Mouse (Mus musculus): Measurements from ENCODE around the gene Crim1. TPM values are rescaled to one million over a fixed set of nuclear protein-coding genes. Genes with fewer than 3 reads are reported as not detected.

The Crim1 gene
- polyA plus RNA-seq, 1 experiment, result 36.1 TPM

DNA sequence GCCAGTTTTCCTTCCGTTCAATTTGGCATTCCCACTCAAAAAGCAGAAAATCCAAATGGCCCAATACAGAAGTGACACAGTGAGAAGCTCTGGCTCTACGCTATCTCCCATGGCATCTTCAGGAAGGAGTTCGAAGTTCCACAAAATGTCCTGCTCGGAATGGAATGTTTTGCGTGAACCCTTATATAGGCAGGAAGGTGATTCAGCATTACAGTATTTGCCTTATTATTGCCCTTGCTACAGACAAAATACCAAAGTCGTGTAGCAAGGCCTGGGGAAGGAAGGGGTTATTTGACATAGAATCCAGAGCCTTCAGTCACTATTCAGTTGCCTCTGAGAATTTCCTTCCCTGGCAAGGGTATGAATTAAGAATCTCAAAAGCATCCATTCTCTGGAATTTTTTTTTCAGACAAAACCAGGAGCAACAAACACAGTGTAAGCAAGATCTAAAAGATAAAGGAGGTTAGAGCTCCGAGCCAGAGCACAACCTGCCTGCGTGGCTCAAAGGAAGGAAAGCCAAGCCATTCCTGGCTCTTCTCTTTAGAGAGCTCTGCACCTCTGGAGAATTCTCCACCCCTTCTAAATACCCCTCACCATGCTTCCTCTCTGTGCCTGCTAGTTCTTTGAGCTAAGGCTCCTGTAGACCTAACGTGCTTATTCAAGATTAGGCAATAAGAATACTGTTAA is 192.5 kb downstream of the Crim1 start:
- peaks cover 15% of the 10 kb centered on the region for H3K36me3 ChIP-seq (ENCODE audit: control insufficient read depth, insufficient read depth, low read length)
- peaks cover 6% of the 10 kb centered on the region; the same call in 1 of the 2 replicates for H3K4me1 ChIP-seq (ENCODE audit: control insufficient read depth, insufficient read depth, insufficient read length, low read length)
- 78% methylated on average over 9 of the region's 9 CpGs for WGBS
- no peak overlapping the region for H3K27ac ChIP-seq (ENCODE audit: insufficient read depth, low read depth, low read length)
- no peaks in the 10 kb centered on the region for H3K27me3 ChIP-seq (ENCODE audit: control insufficient read depth, insufficient read depth, low read length)
- H3K4me3 ChIP-seq (ENCODE audit: low read depth, low read length), result no peak overlapping the region
- TF ChIP-seq CTCF (IDR thresholded peaks at IDR 0.05; ENCODE audit: extremely low read depth, insufficient read length, insufficient replicate concordance, low read depth, low read length) (no peak), POLR2A (IDR thresholded peaks at IDR 0.05; ENCODE audit: low read depth, low read length) (no peak)

- WGBS, result 50% methylated on average over 12 of the region's 12 CpGs
- no peaks in the 10 kb centered on the region for H3K27me3 ChIP-seq (ENCODE audit: control insufficient read depth, insufficient read depth, low read length)
- H3K36me3 ChIP-seq (ENCODE audit: control insufficient read depth, insufficient read depth, low read length), result peaks cover 28% of the 10 kb centered on the region
- peak overlapping the region; percentile 93 for H3K27ac ChIP-seq (ENCODE audit: insufficient read depth, low read depth, low read length)
- TF ChIP-seq POLR2A (IDR thresholded peaks at IDR 0.05; ENCODE audit: low read depth, low read length) (no peak), CTCF (IDR thresholded peaks at IDR 0.05; ENCODE audit: extremely low read depth, insufficient read length, insufficient replicate concordance, low read depth, low read length) (no peak)
- H3K4me3 ChIP-seq (ENCODE audit: low read depth, low read length), result no peak overlapping the region
- peaks cover 28% of the 10 kb centered on the region for H3K4me1 ChIP-seq (ENCODE audit: control insufficient read depth, insufficient read depth, insufficient read length, low read length)
These were observed 200.2 kb downstream of the Crim1 start for GRCm38 (mm10) chr17:78400130-78400840.

DNA sequence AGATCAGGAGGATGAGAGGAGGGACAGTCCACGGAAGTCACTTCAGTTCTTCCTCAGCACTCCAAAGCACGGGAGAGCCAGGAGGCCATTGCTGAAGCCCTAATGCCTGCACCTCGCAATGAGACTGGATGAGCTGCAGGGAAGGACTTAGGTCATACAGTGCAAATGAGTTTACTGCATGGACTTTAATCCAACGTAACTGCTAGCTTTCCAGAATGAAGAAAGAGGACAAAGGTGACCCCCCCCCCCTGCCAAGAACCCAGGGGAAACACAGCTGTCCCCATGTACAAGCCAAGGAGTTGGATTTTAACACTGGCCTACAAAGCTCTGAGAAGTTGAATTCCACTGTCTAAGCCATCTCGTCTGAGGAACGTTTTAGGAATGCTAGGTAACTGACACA is 201.3 kb downstream of the Crim1 start:
- H3K27me3 ChIP-seq (ENCODE audit: control insufficient read depth, insufficient read depth, low read length), result no peaks in the 10 kb centered on the region
- no peak overlapping the region for H3K4me3 ChIP-seq (ENCODE audit: low read depth, low read length)
- peaks cover 32% of the 10 kb centered on the region for H3K4me1 ChIP-seq (ENCODE audit: control insufficient read depth, insufficient read depth, insufficient read length, low read length)
- TF ChIP-seq POLR2A (IDR thresholded peaks at IDR 0.05; ENCODE audit: low read depth, low read length), result no peak
- no peak for TF ChIP-seq CTCF (IDR thresholded peaks at IDR 0.05; ENCODE audit: extremely low read depth, insufficient read length, insufficient replicate concordance, low read depth, low read length)
- H3K36me3 ChIP-seq (ENCODE audit: control insufficient read depth, insufficient read depth, low read length), result peaks cover 26% of the 10 kb centered on the region
- peak overlapping the region; percentile 93 for H3K27ac ChIP-seq (ENCODE audit: insufficient read depth, low read depth, low read length)
- WGBS, result 28% methylated on average over 6 of the region's 6 CpGs

GRCm38 (mm10) chr17:78401713-78402112 is 201.7 kb downstream of the Crim1 start:
- Histone ChIP-seq H3K4me3 (ENCODE audit: low read depth, low read length) (no peak overlapping the region), H3K36me3 (ENCODE audit: control insufficient read depth, insufficient read depth, low read length) (peaks cover 26% of the 10 kb centered on the region), H3K4me1 (ENCODE audit: control insufficient read depth, insufficient read depth, insufficient read length, low read length) (peaks cover 32% of the 10 kb centered on the region), H3K27ac (ENCODE audit: insufficient read depth, low read depth, low read length) (peak overlapping the region; percentile 93), H3K27me3 (ENCODE audit: control insufficient read depth, insufficient read depth, low read length) (no peaks in the 10 kb centered on the region)
- WGBS, result 18% methylated on average over 4 of the region's 4 CpGs
- TF ChIP-seq POLR2A (IDR thresholded peaks at IDR 0.05; ENCODE audit: low read depth, low read length), result no peak
- no peak for TF ChIP-seq CTCF (IDR thresholded peaks at IDR 0.05; ENCODE audit: extremely low read depth, insufficient read length, insufficient replicate concordance, low read depth, low read length)

DNA sequence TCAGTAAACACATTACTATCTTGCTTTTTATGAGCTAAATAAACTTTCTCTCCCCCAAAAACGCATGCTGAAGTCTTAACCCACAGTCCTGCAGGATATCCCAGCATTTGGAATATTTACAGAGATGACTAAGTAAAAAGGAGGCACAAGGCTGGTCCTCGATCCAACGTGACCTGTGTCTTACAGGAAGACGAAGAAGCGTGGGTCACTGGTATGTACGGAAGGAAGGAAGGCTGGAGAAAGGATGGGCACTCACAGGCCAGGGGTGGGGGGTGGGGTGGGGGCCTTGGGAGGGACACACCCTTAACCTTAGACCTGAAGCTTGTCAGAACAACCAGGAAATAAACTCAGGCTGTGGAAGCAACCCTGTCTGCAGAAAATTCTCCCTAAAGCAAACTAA is 202.1 kb downstream of the Crim1 start:
- H3K36me3 ChIP-seq (ENCODE audit: control insufficient read depth, insufficient read depth, low read length), result peaks cover 26% of the 10 kb centered on the region
- WGBS, result 31% methylated on average over 6 of the region's 6 CpGs

DNA sequence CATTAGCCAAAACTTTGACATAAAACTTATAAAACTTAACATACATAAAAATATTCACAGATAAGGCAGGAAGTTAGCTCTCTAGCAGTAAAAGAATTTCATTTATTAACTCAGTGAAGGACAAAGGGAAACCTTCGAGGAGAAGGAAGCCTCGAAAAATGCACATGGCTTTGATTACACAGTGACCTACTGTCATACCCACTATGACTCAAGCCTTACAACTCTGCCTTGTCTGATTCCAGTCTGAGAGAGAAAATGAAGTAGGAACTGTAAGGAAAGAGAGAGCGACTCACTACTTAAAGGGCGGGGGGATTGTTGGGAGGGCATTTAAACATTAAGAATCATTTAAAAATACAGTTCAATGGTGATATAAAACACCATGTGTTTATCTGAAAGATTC is 203.2 kb downstream of the Crim1 start:
- Histone ChIP-seq H3K4me3 (ENCODE audit: low read depth, low read length) (no peak overlapping the region), H3K36me3 (ENCODE audit: control insufficient read depth, insufficient read depth, low read length) (peaks cover 25% of the 10 kb centered on the region), H3K4me1 (ENCODE audit: control insufficient read depth, insufficient read depth, insufficient read length, low read length) (peaks cover 37% of the 10 kb centered on the region), H3K27me3 (ENCODE audit: control insufficient read depth, insufficient read depth, low read length) (no peaks in the 10 kb centered on the region), H3K27ac (ENCODE audit: insufficient read depth, low read depth, low read length) (0 out of 2 replicates have a peak overlapping the region, but pooled peaks have one; percentile 37)
- TF ChIP-seq CTCF (IDR thresholded peaks at IDR 0.05; ENCODE audit: extremely low read depth, insufficient read length, insufficient replicate concordance, low read depth, low read length) (no peak), POLR2A (IDR thresholded peaks at IDR 0.05; ENCODE audit: low read depth, low read length) (no peak)
- 66% methylated on average over 4 of the region's 4 CpGs for WGBS

More for the DNA sequence above, 202.1 kb downstream of the Crim1 start:
- TF ChIP-seq POLR2A (IDR thresholded peaks at IDR 0.05; ENCODE audit: low read depth, low read length) (no peak), CTCF (IDR thresholded peaks at IDR 0.05; ENCODE audit: extremely low read depth, insufficient read length, insufficient replicate concordance, low read depth, low read length) (no peak)
- H3K27ac ChIP-seq (ENCODE audit: insufficient read depth, low read depth, low read length), result peak overlapping the region; percentile 93
- peaks cover 35% of the 10 kb centered on the region for H3K4me1 ChIP-seq (ENCODE audit: control insufficient read depth, insufficient read depth, insufficient read length, low read length)
- H3K4me3 ChIP-seq (ENCODE audit: low read depth, low read length), result no peak overlapping the region
- H3K27me3 ChIP-seq (ENCODE audit: control insufficient read depth, insufficient read depth, low read length), result no peaks in the 10 kb centered on the region

- peaks cover 23% of the 10 kb centered on the region for H3K36me3 ChIP-seq (ENCODE audit: control insufficient read depth, insufficient read depth, low read length)
- H3K27ac ChIP-seq (ENCODE audit: insufficient read depth, low read depth, low read length), result 0 out of 2 replicates have a peak overlapping the region, but pooled peaks have one; percentile 37
- no peaks in the 10 kb centered on the region for H3K27me3 ChIP-seq (ENCODE audit: control insufficient read depth, insufficient read depth, low read length)
- no peak for TF ChIP-seq CTCF (IDR thresholded peaks at IDR 0.05; ENCODE audit: extremely low read depth, insufficient read length, insufficient replicate concordance, low read depth, low read length)
- TF ChIP-seq POLR2A (IDR thresholded peaks at IDR 0.05; ENCODE audit: low read depth, low read length), result no peak
- WGBS, result 73% methylated on average over 9 of the region's 9 CpGs
- peaks cover 42% of the 10 kb centered on the region for H3K4me1 ChIP-seq (ENCODE audit: control insufficient read depth, insufficient read depth, insufficient read length, low read length)
- H3K4me3 ChIP-seq (ENCODE audit: low read depth, low read length), result no peak overlapping the region
These were observed 203.8 kb downstream of the Crim1 start for GRCm38 (mm10) chr17:78403804-78404203.

Data from small intestine, adult 2 months (tissue).